Comparison of ENCODE assay signal across 8 mouse cellular contexts in the genomic region with DNA sequence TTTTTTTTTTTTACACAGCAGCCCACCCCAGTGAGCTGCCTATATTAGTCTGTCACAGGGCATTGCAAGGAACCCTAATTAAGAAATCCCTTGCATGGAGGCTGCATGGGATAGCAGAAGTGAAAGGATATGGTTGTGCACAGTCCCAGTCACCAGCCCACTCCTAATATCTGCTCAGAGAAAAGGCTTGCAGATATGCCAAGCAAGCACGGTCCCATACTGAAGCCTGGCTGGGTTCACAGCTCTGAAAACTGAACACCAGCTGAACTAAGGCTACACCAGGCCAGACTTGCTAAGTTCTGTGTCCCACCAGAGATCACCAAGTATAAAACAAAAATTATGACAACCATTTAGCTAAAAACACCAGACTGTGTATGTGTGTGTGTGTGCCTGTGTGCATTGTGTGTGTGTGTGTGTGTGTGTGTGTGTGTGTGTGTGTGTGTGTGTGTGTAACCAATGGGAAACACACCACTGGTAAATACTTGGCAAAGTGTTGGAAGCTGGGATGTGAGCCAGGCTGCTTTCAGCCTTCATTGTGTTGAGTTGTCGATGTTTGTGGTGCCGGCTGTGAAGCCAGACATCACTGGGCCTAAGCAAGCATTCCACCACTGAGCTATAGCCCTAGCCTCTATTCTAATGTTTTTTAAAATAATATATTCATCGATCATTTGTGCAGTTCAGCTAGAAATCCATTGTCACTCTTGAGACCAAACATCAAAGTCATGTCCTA.
DNase-seq lines count a peak whose midpoint lies in the region; ATAC-seq and TF ChIP-seq lines count a peak whose summit lies in the region.

No protein-coding gene starts in this region.

- no peak for TF ChIP-seq CTCF in left cerebral cortex, adult 2 months (IDR thresholded peaks at IDR 0.05)
- TF ChIP-seq CTCF in forebrain, postnatal 0 days (IDR thresholded peaks at IDR 0.05; ENCODE audit: low read depth): no peak

- DNase-seq in cerebellum, adult 9-10 months: peak; percentile 35
- DNase-seq in cerebellum, adult 8-10 months: no peak
- peak; percentile 48 to 59 for DNase-seq in left cerebral cortex, postnatal 10 days (ENCODE audit: extremely low spot score in 1 of 2, low spot score in 2 of 2)
- DNase-seq in left cerebral cortex, adult 2 months (ENCODE audit: extremely low spot score in 1 of 2, low spot score in 2 of 2): no peak
- DNase-seq in forebrain, postnatal 0 days: peak; percentile 82
- DNase-seq in midbrain, embryonic 11.5 days (ENCODE audit: low spot score, missing footprints): no peak
- no peak for DNase-seq in embryo, embryonic 10.5 days (ENCODE audit: low spot score)

- intact Hi-C loops in left cerebral cortex, postnatal 10 days (cut with DNase I): no loop called here
- intact Hi-C loops in left cerebral cortex, adult 2 months (cut with DNase I): no loop called here

- no peaks in the 10 kb centered on the region for H3K36me3 ChIP-seq in forebrain, postnatal 0 days (ENCODE audit: insufficient read depth)
- H3K36me3 ChIP-seq in midbrain, embryonic 11.5 days (ENCODE audit: control insufficient read depth, insufficient read depth, low read length): no peaks in the 10 kb centered on the region

- whole genome bisulfite sequencing in forebrain, postnatal 0 days: 32% methylated on average over 4 of the region's 4 CpGs
- WGBS in midbrain, embryonic 11.5 days: 71% methylated on average over 4 of the region's 4 CpGs

- peak; percentile 70 for ATAC-seq in forebrain, postnatal 0 days
- no peak for ATAC-seq in midbrain, embryonic 11.5 days (ENCODE audit: low FRiP score)
- ATAC-seq in megakaryocyte progenitor cell, adult 5-6 weeks (replicated peaks; ENCODE audit: poor library complexity): no peak

- no peaks in the 10 kb centered on the region for H3K9me3 ChIP-seq in forebrain, postnatal 0 days (ENCODE audit: low read length)
- H3K9me3 ChIP-seq in midbrain, embryonic 11.5 days (ENCODE audit: control insufficient read depth, low read length): no peaks in the 10 kb centered on the region

- H3K4me3 ChIP-seq in left cerebral cortex, adult 2 months: no peak overlapping the region
- no peak overlapping the region for H3K4me3 ChIP-seq in forebrain, postnatal 0 days (ENCODE audit: low read depth, low read length)
- H3K4me3 ChIP-seq in midbrain, embryonic 11.5 days (ENCODE audit: low read depth, low read length): no peak overlapping the region

- H3K27me3 ChIP-seq in forebrain, postnatal 0 days (ENCODE audit: insufficient read depth, low read length): no peaks in the 10 kb centered on the region
- peaks cover 2% of the 10 kb centered on the region; the same call in 1 of the 2 replicates for H3K27me3 ChIP-seq in midbrain, embryonic 11.5 days (ENCODE audit: control insufficient read depth, insufficient read depth, low read length)

- H3K9ac ChIP-seq in forebrain, postnatal 0 days: no peak overlapping the region
- H3K9ac ChIP-seq in midbrain, embryonic 11.5 days (ENCODE audit: low read length): peak overlapping the region; percentile 13; the same call in 1 of the 2 replicates

- H3K4me1 ChIP-seq in forebrain, postnatal 0 days (ENCODE audit: insufficient read depth): peaks cover 6% of the 10 kb centered on the region; the same call in 1 of the 2 replicates
- H3K4me1 ChIP-seq in midbrain, embryonic 11.5 days (ENCODE audit: control insufficient read depth, insufficient read depth, low read length): peaks cover 49% of the 10 kb centered on the region

- no peak overlapping the region for H3K27ac ChIP-seq in left cerebral cortex, adult 2 months
- no peak overlapping the region for H3K27ac ChIP-seq in forebrain, postnatal 0 days (ENCODE audit: low read depth, low read length)
- peak overlapping the region; percentile 82 for H3K27ac ChIP-seq in midbrain, embryonic 11.5 days (ENCODE audit: low read depth, low read length)

- no peak overlapping the region for H3K4me2 ChIP-seq in forebrain, postnatal 0 days (ENCODE audit: low read depth)
- H3K4me2 ChIP-seq in midbrain, embryonic 11.5 days: no peak overlapping the region

Comparison
In these comparisons a context has a peak if more than half of its experiments do, and no peak if none do; other contexts are left out.
1. DNase-seq: peak in cerebellum, adult 9-10 months (single experiment), left cerebral cortex, postnatal 10 days (2 of 2) and forebrain, postnatal 0 days (single experiment); none in cerebellum, adult 8-10 months (single experiment), left cerebral cortex, adult 2 months (0 of 2), midbrain, embryonic 11.5 days (single experiment) and embryo, embryonic 10.5 days (single experiment).